Mouse (Mus musculus): ENCODE data around the gene Rfx8. TPM values are rescaled to one million over a fixed set of nuclear protein-coding genes. Genes with fewer than 3 reads are reported as not detected.

The Rfx8 gene
- total and polyA plus RNA-seq, 3 experiments = not detected

DNA sequence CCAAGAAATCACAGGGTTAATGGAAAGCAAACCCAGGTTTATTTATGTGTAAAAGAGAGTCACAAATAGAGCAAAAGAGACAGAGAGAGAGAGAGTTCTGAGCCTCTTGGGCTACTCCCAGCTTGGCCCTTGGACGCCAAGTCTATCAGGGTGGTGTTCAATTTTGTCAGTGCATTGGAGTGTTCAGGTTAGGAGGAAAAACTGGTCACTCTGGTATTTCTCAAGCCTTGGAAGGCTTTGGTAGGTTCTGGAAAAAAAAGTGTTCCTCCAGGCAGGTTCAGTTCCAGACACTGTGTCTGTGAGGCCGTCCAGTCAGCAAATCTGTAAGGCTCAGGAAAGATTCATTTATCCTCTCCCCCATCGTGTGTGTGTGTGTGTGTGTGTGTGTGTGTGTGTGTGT lies 95.3 kb downstream of the Rfx8 start:
- no peaks in the 10 kb centered on the region for H3K4me1 ChIP-seq (ENCODE audit: control insufficient read depth in 1 of 2, insufficient read depth in 2 of 2, low read length in 2 of 2)
- H3K27me3 ChIP-seq (ENCODE audit: control insufficient read depth in 1 of 2, insufficient read depth in 2 of 2, low read length in 2 of 2) = peaks cover 4 to 7% of the 10 kb centered on the region in 2 experiments
- H3K9me3 ChIP-seq (replicated peaks; ENCODE audit: insufficient read depth, low read length) = no peaks in the 10 kb centered on the region
- H3K9ac ChIP-seq (ENCODE audit: control insufficient read depth, low read depth, low read length, poor library complexity, severe bottlenecking) = no peak overlapping the region
- H3K36me3 ChIP-seq (ENCODE audit: control insufficient read depth in 1 of 2, insufficient read depth in 2 of 2, low read length in 2 of 2) = no peaks in the 10 kb centered on the region
- H3K27ac ChIP-seq (ENCODE audit: control insufficient read depth, low read depth, low read length) = no peak overlapping the region
- TF ChIP-seq POLR2AphosphoS5 (IDR thresholded peaks at IDR 0.05; ENCODE audit: borderline replicate concordance, low read depth, low read length) = no peak
- no peak for TF ChIP-seq ZKSCAN1 (IDR thresholded peaks at IDR 0.05; ENCODE audit: low read depth, low read length)
- no peak for TF ChIP-seq TCF12 (IDR thresholded peaks at IDR 0.05; ENCODE audit: low read depth, low read length)
- TF ChIP-seq JUND (IDR thresholded peaks at IDR 0.05; ENCODE audit: low read depth, low read length) = no peak
- no peak for TF ChIP-seq GABPA (IDR thresholded peaks at IDR 0.05; ENCODE audit: low read depth, low read length)
- no peak for TF ChIP-seq HCFC1 (IDR thresholded peaks at IDR 0.05; ENCODE audit: low read depth, low read length)
- no peak for TF ChIP-seq NRF1 (IDR thresholded peaks at IDR 0.05; ENCODE audit: insufficient read depth, low read depth, low read length, poor library complexity, severe bottlenecking)
- TF ChIP-seq ETS1 (IDR thresholded peaks at IDR 0.05; ENCODE audit: low read depth, low read length) = no peak
- no peak for TF ChIP-seq USF1 (IDR thresholded peaks at IDR 0.05; ENCODE audit: low read depth, low read length)
- TF ChIP-seq MYC (IDR thresholded peaks at IDR 0.05; ENCODE audit: low read depth, low read length) = no peak
- no peak for TF ChIP-seq TAL1 (IDR thresholded peaks at IDR 0.05; ENCODE audit: low read length)
- no peak for TF ChIP-seq CHD2 (IDR thresholded peaks at IDR 0.05; ENCODE audit: low read length)
- no peak for TF ChIP-seq POLR2A (IDR thresholded peaks at IDR 0.05; ENCODE audit: control insufficient read depth in 1 of 2, insufficient read depth in 1 of 2, low read depth in 1 of 2, low read length in 2 of 2, poor library complexity in 1 of 2)
- no peak for TF ChIP-seq USF2 (IDR thresholded peaks at IDR 0.05; ENCODE audit: borderline replicate concordance in 1 of 2, insufficient read depth in 1 of 2, low read depth in 1 of 2, low read length in 2 of 2)
- no peak for TF ChIP-seq MYB (IDR thresholded peaks at IDR 0.05; ENCODE audit: low read depth, low read length)
- TF ChIP-seq E2F4 (IDR thresholded peaks at IDR 0.05; ENCODE audit: borderline replicate concordance, low read depth, low read length) = no peak
- TF ChIP-seq EP300 (IDR thresholded peaks at IDR 0.05; ENCODE audit: low read depth in 1 of 2, low read length in 2 of 2) = no peak
- TF ChIP-seq SMC3 (IDR thresholded peaks at IDR 0.05; ENCODE audit: low read depth, low read length) = no peak
- H3K79me2 ChIP-seq (ENCODE audit: control insufficient read depth, insufficient read depth, low read length, poor library complexity) = no peaks in the 10 kb centered on the region
- DNase-seq (ENCODE audit: low read depth, low spot score) = no peak
- no peak overlapping the region for H3K4me3 ChIP-seq (ENCODE audit: control insufficient read depth in 1 of 2, insufficient read depth in 1 of 2, low read depth in 2 of 2, low read length in 2 of 2)

GRCm38 (mm10) chr1:39623729-39624128 lies 97.1 kb downstream of the Rfx8 start:
- H3K4me1 ChIP-seq (ENCODE audit: control insufficient read depth in 1 of 2, insufficient read depth in 2 of 2, low read length in 2 of 2) = no peaks in the 10 kb centered on the region
- TF ChIP-seq HCFC1 (IDR thresholded peaks at IDR 0.05; ENCODE audit: low read depth, low read length) (no peak), MEF2A (IDR thresholded peaks at IDR 0.05; ENCODE audit: extremely low read depth, insufficient replicate concordance, low read depth, low read length, poor library complexity, severe bottlenecking) (no peak), ZMIZ1 (IDR thresholded peaks at IDR 0.05; ENCODE audit: low read depth, low read length) (no peak), ZKSCAN1 (IDR thresholded peaks at IDR 0.05; ENCODE audit: low read depth, low read length) (no peak), NELFE (IDR thresholded peaks at IDR 0.05; ENCODE audit: low read depth, low read length) (no peak), CTCF (IDR thresholded peaks at IDR 0.05 in 2 of 3, conservative IDR thresholded peaks at IDR 0.05 in 1 of 3; ENCODE audit: control insufficient read depth in 1 of 3, insufficient read depth in 1 of 3, low read depth in 2 of 3, low read length in 3 of 3, poor library complexity in 1 of 3, severe bottlenecking in 1 of 3) (no peak), MYB (IDR thresholded peaks at IDR 0.05; ENCODE audit: low read depth, low read length) (no peak), USF1 (IDR thresholded peaks at IDR 0.05; ENCODE audit: low read depth, low read length) (no peak), BHLHE40 (IDR thresholded peaks at IDR 0.05; ENCODE audit: borderline replicate concordance, low read depth, low read length) (no peak), GABPA (IDR thresholded peaks at IDR 0.05; ENCODE audit: low read depth, low read length) (no peak), ZC3H11A (IDR thresholded peaks at IDR 0.05; ENCODE audit: low read depth, low read length) (no peak)

More at GRCm38 (mm10) chr1:39623729-39624128, 97.1 kb downstream of the Rfx8 start:
- H3K9ac ChIP-seq (ENCODE audit: control insufficient read depth, low read depth, low read length, poor library complexity, severe bottlenecking) = no peak overlapping the region
- H3K4me3 ChIP-seq (ENCODE audit: control insufficient read depth in 1 of 2, insufficient read depth in 1 of 2, low read depth in 2 of 2, low read length in 2 of 2) = no peak overlapping the region
- no peaks in the 10 kb centered on the region for H3K79me2 ChIP-seq (ENCODE audit: control insufficient read depth, insufficient read depth, low read length, poor library complexity)
- H3K36me3 ChIP-seq (ENCODE audit: control insufficient read depth in 1 of 2, insufficient read depth in 2 of 2, low read length in 2 of 2) = no peaks in the 10 kb centered on the region
- peaks cover 5 to 7% of the 10 kb centered on the region in 2 experiments for H3K27me3 ChIP-seq (ENCODE audit: control insufficient read depth in 1 of 2, insufficient read depth in 2 of 2, low read length in 2 of 2)
- no peaks in the 10 kb centered on the region for H3K9me3 ChIP-seq (replicated peaks; ENCODE audit: insufficient read depth, low read length)
- no peak overlapping the region for H3K27ac ChIP-seq (ENCODE audit: control insufficient read depth, low read depth, low read length)
- DNase-seq (ENCODE audit: low read depth, low spot score) = no peak
